Comparison of ENCODE assay signal across 1 mouse cellular context in the genomic region with DNA sequence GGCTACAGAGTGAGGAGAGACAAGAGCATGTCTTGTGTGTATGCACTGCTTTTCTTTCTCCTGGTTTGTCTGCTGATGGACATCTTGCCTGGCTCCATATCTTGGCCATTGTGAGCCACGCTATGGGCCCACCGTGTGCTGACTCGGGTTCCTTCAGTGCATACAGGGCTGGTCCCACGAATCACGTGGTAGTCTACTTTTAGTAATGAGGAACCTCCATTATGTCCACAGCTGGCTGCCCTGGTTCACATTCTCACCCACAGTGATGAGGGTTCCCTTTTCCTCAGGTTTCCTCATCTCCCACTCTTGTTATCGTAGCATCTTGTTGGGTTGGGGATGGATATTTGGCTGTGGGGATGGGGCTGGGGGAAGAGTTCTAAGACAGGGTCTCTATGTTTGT.
TF ChIP-seq lines count a peak whose summit lies in the region.

No protein-coding gene starts in this region.

TF ChIP-seq in CH12.LX, 34 proteins besides CTCF, POLR2A, EP300 and RAD21 (continued from another document):
- TF ChIP-seq MAX (IDR thresholded peaks at IDR 0.05; ENCODE audit: low read length) (peak; percentile 13; the same call in 1 of the 2 replicates), SMC3 (IDR thresholded peaks at IDR 0.05; ENCODE audit: low read depth, low read length) (no peak), ZNF384 (IDR thresholded peaks at IDR 0.05; ENCODE audit: low read depth, low read length) (no peak), MYC (IDR thresholded peaks at IDR 0.05; ENCODE audit: low read depth, low read length) (no peak), GABPA (IDR thresholded peaks at IDR 0.05; ENCODE audit: insufficient replicate concordance, low read depth, low read length) (no peak)
